Mouse (Mus musculus) layer of hippocampus, postnatal 14 days (tissue): ENCODE data around the gene Eif3d. TPM values are rescaled to one million over a fixed set of nuclear protein-coding genes. Genes with fewer than 3 reads are reported as not detected.
A peak's percentile ranks its signal among the peaks of the same experiment; 100 is the strongest.

Experiments
- DNase-seq, 2 experiments: peaks; one replicate each; pipeline ENCODE4 v3.0.0; 2021 to 2022; ENCODE audit warnings: low spot score in 2 of 2, mixed read lengths in 1 of 2
- total RNA-seq, 2 experiments: library from RNA; stranded (reverse); gene quantifications; 2 replicates each; pipeline ENCODE4 v1.2.3; 2021

The Eif3d gene
- total RNA-seq, 2 experiments from 2014 or later = 99.5 to 100 TPM

- no peak for DNase-seq
Measured at GRCm38 (mm10) chr15:77955440-77956403, 14.9 kb downstream of the Eif3d start.

DNA sequence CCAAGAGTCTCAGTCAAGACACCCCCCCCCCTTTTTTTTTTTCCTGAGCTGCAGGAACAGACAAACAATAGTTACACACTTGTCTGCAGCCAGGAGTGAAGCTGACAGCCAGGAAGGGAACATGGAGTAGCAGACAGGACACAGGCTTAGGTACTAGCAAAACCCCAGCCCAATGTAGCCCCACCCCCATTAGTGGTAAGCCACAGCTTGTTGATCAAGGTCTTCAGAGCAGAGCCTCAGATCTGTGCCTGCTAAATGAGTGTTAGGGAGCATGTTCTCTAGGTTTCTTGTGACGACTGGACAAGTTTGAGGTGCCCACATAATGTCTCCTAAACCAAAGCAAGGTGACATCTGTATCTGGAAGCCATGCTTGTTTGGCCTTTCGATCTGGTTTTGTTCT, 16.3 kb downstream of the Eif3d start:
- no peak for DNase-seq

DNA sequence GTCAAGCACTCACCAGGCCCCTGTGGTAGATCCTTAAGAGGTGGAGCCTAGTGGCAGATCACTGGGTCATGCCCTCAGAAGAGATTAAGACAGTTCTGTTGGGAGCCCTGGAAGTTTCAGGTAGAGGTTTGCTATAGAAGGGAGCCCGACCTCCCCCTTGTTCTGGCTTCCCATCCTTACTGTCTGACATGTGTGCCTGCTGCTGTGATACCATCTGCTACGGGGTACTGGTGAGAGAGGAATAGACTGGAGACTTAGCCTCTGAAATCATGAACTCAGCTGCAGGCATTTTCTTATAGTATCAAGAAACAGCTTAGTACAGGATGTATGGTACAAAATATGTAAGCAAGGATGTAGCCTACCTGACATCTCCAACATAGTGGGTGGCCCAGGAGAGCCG, 17.7 kb downstream of the Eif3d start:
- DNase-seq = no peak

DNA sequence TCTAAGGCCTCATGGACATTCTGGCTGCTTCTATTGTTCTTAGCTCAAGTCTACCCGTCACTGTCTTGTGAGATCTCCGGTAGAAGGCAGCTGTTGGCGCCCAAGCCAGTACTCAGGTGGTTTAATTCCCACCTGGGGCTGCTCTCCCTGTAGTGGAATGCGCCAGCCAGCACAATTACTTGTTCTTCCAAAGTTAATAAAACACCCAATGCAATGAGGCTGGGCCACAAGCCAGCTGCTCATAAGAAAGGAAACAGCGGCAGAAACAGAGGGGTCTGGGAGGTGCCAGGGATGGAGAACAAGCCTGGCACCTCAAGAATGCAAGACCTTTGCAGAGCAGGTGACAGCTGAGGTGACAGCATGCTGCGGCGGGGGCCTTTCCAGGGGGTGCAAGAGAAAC, 21.6 kb downstream of the Eif3d start:
- no peak for DNase-seq

GRCm38 (mm10) chr15:77945711-77946110, 24.9 kb downstream of the Eif3d start:
- DNase-seq = no peak

DNA sequence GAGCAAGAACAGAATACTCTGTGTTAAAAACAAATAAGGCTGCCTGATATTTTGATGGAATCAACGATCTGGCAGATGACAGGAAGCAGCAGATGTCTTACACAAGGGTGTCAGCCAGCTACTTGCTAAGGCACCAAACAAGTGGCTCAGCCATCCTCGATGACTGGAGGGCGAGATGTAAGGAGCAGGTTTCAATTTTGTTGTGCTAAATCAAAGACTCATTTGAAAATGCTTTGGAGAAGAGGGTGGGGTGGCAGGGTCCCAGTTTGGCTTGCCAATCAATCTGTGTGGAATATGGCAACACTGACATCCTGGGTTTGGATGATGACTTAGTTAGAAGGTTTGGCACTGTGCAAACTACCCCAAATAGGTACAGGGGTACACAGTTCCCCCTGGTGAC, 29.1 kb downstream of the Eif3d start:
- no peak for DNase-seq

DNA sequence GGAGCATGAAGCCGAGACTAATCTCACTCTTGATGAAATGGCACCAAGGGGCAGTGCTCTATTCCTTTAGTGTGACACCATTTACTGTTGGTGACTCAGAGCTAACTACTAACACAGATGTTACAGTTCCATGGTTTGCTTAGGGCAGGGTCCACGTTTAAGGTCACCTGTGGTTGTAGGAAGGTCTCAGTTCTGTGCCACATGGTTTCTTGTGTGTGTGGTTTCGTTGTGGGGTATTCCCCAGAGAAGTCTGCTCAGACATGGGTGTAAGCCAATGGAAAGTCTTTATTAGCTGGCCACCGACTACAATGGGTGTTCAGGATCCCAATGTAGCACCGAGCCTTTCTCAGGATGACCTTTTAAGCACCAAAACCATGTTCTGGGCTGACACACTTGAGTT, 32.1 kb downstream of the Eif3d start:
- DNase-seq = no peak

GRCm38 (mm10) chr15:77935673-77936375, 34.8 kb downstream of the Eif3d start:
- peak; percentile 59 to 79 for DNase-seq

DNA sequence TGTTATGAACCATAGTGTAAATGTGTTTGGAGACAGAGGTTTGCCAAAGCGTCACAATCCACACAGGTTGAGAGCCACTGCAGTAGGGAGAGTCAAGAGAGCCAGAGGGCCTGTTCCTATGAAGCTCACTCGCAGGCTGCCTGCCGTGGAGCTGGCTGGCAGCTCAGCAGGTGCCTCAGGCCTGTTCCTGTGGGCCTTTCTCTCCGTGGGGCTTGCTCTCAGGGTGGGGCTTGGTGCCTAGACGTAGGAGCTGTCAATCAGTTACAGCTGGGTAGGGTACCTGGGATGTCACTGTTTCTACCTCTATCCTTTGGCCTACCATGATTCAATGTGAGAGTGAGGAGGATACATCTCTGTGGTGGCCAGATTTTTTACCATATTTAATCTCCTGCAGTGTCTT, 35.6 kb downstream of the Eif3d start:
- DNase-seq = no peak

GRCm38 (mm10) chr15:77934326-77934725, 36.3 kb downstream of the Eif3d start:
- no peak for DNase-seq

DNA sequence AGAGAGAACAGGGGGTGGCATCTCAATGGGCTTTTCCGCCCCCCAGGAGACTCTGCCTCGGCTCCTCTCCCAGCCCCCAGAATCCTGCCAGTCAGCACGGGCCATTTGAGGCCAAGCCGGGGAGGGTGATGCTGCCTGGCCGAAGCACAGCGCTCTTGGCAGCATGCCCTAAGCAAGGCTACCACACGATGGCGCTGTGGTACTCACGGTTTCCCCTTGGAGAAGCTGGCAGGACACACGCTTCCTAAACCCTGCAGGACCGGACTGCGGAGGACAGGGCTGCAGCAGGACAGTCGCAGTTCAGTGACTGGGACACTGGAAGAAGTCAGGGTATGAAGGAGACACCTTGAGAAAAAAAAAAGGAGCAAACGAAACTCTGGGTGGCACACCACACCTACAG, 36.8 kb downstream of the Eif3d start:
- peak; percentile 98 to 100 for DNase-seq

DNA sequence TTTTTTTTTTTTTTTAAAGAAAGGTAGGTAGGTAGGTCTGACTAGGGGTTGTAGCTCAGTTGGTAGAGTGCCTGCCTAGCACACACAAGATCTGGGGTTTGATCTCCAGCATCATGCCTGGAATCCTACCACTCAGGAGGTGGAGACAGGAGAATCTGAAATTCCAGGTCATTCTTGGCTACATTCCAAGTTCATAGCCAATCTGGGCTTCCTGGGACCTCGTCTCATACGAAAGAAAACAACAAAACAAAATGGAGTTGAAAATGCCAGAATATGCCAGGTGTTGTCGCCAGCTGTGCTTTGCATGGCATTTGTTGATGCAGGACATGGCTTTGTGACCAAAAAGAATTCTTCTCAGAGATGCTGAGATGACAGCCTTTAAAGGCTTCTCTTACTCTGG, 37.4 kb downstream of the Eif3d start:
- DNase-seq = no peak

GRCm38 (mm10) chr15:77931689-77932016, 39.0 kb downstream of the Eif3d start:
- no peak for DNase-seq

GRCm38 (mm10) chr15:77930986-77931688, 39.5 kb downstream of the Eif3d start:
- no peak for DNase-seq

GRCm38 (mm10) chr15:77929804-77930203, 40.8 kb downstream of the Eif3d start:
- no peak for DNase-seq

DNA sequence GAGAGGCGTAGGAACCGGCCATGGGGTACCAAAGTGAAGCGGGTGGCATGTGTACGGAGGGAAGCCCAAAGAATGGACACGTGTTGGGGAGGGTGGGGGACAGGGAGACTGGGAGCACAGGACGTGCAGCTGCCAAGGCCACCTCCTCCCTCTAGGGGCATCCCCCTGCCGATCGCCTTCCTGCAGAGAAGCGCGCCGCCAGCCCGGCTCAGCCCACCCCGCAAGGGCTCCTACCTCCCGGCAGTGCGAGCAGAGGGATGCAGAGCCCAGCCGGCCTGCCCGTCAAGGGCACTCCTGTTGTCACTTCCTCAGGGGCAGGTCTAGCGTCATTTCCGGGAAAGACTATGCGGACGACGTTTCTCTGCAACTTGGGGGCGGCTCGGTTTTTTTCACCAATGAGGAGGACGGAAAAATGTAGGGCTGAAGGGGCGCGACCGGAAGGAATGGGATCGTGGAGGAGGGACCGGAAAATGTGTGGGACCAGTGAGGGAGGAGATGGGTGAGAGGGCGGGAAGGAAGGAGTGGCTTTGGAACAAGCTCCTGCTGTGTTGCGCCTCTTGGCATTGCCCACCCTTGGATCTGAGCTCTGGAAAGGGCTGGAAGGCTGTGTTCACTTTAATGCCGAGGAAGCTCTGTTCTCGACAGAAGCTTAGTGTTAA, 41.8 kb downstream of the Eif3d start, which contains the start of gene Txn2:
Txn2 (minus strand) TSS at position 334 of the 659 bp plus-strand sequence.
- peak; percentile 97 to 99 for DNase-seq

- DNase-seq = no peak
Measured at GRCm38 (mm10) chr15:77928091-77928490, 42.5 kb downstream of the Eif3d start.

- no peak for DNase-seq
Measured at GRCm38 (mm10) chr15:77926921-77927320, 43.7 kb downstream of the Eif3d start.

DNA sequence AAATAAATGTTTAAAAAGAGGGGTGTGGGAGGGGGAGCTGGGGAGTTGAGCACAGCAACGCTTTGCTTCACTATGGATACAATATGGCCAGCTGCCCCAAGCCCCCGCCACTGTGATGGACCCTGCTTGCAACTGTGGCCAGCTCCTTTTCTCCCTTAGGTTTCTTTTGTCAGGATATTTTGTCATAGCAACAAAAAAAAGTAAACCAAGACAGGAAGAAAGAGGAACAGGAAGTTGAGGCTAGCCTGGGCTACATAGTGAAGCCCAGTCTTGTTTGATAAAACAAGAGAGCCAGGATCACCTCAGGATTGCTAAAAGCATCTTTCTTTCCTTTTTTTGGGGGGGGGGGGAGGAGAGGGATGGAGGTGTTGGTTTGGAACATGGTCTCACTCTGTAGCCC, 45.4 kb downstream of the Eif3d start:
- no peak for DNase-seq

DNA sequence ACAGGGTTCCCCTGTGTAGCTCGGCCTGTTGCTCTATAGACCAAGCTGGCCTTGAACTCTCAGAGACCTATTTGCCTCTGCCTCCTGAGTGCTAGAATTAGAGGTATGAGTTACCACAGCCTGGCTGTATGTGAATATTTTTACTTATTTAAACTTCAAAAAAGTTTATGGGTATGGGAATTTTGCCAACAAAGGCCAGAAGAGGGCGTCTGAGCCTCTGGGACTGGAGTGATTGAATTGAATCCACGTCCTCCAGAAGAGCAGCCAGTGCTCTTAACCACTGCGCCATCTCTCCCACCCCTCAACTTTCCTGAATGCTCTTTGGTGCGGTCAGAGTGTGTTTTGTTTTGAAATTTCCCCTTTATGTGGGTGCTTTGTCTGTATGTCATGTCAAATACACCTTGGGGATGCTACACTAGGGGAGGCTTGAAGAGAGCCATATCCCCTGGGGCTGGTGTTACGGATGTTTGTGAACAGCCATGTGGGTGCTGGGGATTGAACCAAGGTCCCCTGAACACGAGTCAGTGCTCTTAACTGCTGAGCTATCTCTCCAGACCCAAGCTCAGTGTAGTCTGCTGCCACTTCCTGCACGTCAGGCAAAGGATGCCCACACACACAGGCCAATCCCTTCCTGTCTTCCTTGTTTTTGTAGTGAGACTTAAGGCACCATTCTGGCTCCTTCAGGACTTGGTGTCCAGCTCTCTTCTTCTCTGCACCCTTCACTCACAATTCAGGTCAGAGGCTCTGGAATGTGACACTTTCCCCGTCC, 47.2 kb downstream of the Eif3d start:
- no peak for DNase-seq
